Mouse (Mus musculus) adipocyte (in vitro differentiated cells): ENCODE measurements at regions not wholly inside any gene's neighbourhood (a gene's known extent, or its start where the extent isn't known, plus 50 kb on each side); places are given as distances from the start of the nearest gene placed in this dataset.

Source experiments
- DNase-seq: peaks from one replicate; pipeline ENCODE4 v3.0.0-alpha.2; 2016; ENCODE audit warnings: low spot score

DNA sequence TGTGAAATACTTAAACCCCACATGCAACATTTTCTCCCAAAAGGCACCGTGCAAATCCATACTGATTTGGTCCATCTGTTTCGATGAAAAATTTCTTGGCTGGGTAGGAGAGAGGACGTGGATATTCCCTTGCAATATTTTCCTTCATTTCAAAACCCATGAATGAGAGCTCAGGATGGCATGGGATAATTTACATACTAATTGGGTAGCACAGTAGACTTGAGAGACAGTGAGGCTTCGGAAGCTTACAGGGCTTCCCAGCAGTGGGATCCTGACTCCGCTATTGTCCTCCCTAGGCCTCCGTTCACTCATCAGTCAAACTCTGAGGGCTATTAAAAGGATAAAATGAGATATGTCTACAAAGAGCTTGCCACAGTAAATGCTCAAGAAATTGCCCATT, 59.8 kb downstream of the Sox3 start:
- DNase-seq, result no peak

- DNase-seq, result no peak
Observed at GRCm38 (mm10) chrX:60831330-60832027, 61.8 kb downstream of the Sox3 start.

- peak; percentile 29 for DNase-seq
Observed at GRCm38 (mm10) chrX:60825181-60826080, 67.8 kb downstream of the Sox3 start.

DNA sequence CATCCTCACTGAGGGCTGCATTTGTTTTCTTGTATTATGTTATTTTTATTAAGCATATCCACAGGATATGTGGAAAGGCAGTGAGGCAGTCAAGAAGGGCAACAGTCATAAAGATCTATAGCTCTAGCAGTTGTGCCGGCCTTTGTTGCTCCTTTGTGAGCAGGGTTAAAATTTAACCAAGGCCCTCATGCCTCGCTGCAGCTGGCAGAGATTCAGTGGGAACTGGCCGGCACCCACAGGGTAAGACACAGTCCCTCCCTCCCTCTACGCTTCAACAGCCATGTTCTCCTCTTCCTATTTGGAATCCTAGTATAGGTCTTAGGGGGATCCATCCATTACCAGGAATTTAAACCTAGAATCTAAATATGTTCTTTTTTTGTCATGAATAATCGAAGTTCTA, 94.7 kb downstream of the Sox3 start:
- no peak for DNase-seq

GRCm38 (mm10) chrX:60780766-60781165, 112.5 kb downstream of the Sox3 start:
- DNase-seq, result no peak

- DNase-seq, result no peak
Observed at GRCm38 (mm10) chrX:60780161-60780560, 113.1 kb downstream of the Sox3 start.

DNA sequence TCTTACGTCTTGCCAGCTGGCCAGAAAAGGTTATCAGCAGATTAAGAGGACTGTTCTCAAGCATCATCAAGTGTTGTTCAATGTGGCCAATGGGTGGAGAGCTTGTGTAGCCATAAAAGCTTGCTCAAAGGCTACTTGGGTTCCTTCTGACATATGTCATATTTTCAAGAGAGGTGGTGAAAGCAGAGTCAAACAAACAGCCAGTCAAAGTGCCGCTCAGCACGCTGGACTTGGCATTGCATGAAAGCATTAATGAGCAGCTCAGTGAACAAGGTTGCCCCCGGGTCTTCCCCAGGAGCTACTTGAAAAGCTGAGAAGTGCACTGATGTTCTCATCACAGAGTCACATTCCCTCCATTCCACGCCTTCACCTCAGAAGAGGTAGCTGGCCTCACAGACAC, 119.6 kb downstream of the Sox3 start:
- no peak for DNase-seq

- DNase-seq, result no peak
Observed at GRCm38 (mm10) chrX:60772439-60772838, 120.8 kb downstream of the Sox3 start.

DNA sequence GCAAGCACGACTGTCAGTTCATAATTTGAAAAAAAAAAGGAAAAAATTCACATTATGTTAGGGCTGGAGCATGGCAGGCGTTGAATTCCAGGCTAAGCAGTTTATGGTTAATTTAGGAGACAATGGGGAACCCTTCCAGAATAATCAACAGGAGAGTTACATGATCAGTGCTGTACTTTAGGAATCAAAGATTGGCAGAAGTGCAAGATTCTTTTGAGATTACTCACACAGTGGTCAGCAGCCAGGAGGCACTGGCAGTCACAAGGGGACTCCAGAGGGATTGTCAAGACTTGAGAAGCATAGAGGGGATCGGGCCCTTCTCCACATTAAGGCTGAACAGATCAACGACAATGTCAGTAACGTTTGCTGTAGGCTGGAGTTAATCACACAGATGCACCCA, 142.8 kb downstream of the Sox3 start:
- no peak for DNase-seq

GRCm38 (mm10) chrX:60743971-60744370, 149.3 kb downstream of the Sox3 start:
- DNase-seq, result no peak

- no peak for DNase-seq
Observed at GRCm38 (mm10) chrX:60743020-60743707, 150.1 kb downstream of the Sox3 start.

- no peak for DNase-seq
Observed at GRCm38 (mm10) chrX:60719428-60720151, 127.1 kb upstream of the Atp11c start.

GRCm38 (mm10) chrX:60718794-60719193, 126.3 kb upstream of the Atp11c start:
- no peak for DNase-seq

DNA sequence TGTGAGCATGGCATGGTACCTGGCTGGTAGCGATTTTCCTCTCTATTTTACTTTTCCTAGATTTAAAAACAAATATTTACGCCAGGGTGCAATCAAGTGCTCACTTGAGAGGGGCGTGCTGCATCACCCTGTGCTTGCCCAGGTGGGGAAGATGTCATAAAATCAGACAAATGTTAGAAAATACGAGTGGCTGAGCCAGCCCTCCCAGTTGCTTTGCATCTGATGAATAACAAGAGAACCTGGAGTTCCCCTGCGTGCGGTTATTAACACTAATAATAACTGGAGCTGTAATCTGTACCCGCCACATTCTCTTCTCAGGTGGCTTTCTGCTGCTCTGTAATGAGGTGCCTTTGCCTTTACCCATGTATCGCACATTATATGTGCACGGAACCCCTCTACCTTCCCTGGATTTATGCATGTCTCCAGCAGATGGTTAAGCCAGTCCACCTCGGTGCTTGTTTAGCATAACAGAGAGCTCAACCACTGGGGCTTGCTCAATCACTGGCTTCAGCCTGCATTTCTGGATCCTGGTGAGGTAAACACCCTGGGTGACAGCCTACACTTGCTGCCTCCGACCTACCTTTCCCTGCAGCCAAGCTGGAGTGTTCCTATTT, 125.8 kb upstream of the Atp11c start:
- no peak for DNase-seq

DNA sequence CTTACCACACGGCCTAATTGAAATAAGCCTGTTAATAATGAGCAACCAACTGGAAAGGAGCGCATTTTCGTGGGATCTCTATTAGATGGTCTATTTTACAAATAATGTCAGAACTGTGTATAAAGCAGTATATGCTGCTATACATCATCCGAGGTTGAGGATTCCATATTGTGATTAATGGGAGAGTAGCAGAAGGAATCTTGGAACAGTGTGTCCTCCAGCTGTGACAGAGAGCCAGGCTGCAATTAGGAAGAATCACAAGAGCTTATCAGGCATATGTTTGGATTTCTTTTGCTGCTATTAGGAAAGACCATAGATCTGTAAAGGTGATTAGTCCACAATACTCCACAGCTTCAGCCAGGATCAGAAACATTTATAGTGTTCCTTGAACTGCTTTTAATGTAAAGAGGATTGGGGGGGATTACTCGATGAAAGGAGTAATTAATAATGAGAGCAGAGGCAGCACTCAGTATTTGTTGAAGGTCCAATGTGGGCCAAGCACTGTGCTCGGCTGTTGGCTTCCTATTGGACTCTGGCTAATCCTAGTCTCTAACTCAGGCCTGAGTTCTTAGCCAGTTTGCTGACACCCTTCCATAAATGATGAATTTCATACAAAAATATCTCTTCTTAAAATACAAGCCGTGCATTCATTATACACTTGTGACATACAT, 88.7 kb upstream of the Atp11c start:
- DNase-seq, result no peak

DNA sequence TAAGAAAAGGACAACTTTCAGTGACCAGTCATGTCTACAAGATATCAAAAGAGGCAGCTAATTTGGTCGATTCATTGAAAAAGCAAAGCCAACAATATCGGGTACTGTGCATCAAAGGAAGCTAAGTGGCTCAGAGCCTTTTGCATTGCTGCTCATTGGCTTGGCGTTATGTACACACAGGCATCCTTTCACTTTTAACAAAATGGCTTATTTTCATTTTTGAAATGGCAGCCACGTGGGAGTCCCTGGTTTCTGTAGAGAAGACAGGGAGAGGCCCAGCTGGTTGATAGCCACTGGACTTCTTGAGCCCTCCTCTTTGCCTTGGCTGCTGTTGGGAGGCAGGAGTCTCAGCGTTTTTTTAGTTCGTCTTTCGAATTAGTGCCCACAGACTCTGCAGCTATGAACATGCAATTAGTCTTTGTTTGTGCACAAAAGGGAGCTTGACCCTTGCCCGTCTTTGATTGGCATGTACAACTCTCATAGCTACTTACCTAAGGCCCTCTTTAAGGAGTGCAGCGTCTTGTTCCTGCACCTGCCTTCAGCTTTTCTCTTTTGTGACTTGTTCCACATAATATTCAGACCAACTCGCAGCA, 52.3 kb upstream of the Atp11c start:
- DNase-seq, result no peak
